Mouse (Mus musculus): ENCODE results near the gene Clk1.

DNA sequence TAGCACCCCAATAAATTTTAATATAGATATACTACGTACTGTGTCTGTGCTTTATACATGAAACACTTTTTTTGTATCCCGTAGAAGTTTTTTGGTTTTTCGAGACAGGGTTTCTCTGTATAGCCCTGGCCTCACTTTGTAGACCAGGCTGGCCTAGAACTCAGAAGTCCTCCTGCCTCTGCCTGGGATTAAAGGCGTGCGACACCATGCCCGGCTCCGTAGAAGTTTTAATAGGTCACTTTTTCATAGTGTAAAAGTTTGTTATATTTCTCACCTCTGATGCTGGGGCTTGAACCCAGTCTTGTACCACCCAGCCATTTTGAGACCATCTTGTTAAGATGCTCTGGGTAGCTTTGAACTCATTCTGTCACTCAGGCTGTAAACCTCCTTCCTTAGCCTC lies 16.5 kb downstream of the Clk1 start:
- TF ChIP-seq POLR2A (IDR thresholded peaks at IDR 0.05; ENCODE audit: low read depth, low read length) (no peak), CTCF (IDR thresholded peaks at IDR 0.05; ENCODE audit: extremely low read depth, insufficient read depth, insufficient read length, insufficient replicate concordance) (no peak)

Measured in spleen, adult 2 months (tissue).